9 mouse cellular contexts compared by ENCODE assay signal in genomic region chr7:16476600-16476989, GRCm38 (mm10). TPM values are rescaled to one million over a fixed set of nuclear protein-coding genes. Genes with fewer than 3 reads are reported as not detected.
A peak's percentile ranks its signal among the peaks of the same experiment; 100 is the strongest.
DNase-seq lines count a peak whose midpoint lies in the region; ATAC-seq and TF ChIP-seq lines count a peak whose summit lies in the region.
"Had no signal": no experiment of that assay in that cellular context is flagged by ENCODE, and none has a peak within 500 bp of the region (broad histone marks: within the 10 kb centered on the region; RNA-seq: fewer than 3 reads in every experiment).

No protein-coding gene starts in this region.

- no peak; the same call in 1 of the 2 replicates for ATAC-seq in liver, embryonic 15.5 days (ENCODE audit: insufficient read depth)

- peaks cover 71% of the 10 kb centered on the region for H3K27me3 ChIP-seq in liver, embryonic 15.5 days

- in situ Hi-C loops in ES-E14 (cut with MboI; ENCODE audit: low sequenced_read_pairs in 2 of 2, unreplicated experiment in 2 of 2): no loop called here

- peak overlapping the region; percentile 56 for H3K4me2 ChIP-seq in liver, embryonic 15.5 days

- DNase-seq in gastrocnemius, adult 2 months: no peak
- no peak for DNase-seq in gastrocnemius, postnatal 4 days (ENCODE audit: low spot score in 2 of 2)
- no peak for DNase-seq in ES-E14 (ENCODE audit: low read depth, low spot score)
- DNase-seq in heart, postnatal 4 days: peak; percentile 59
- no peak for DNase-seq in urinary bladder, postnatal 14 days (ENCODE audit: low spot score)
- no peak for DNase-seq in thymus, postnatal 10 days (ENCODE audit: low spot score in 2 of 2)
- DNase-seq in left cerebral cortex, postnatal 25 days (ENCODE audit: low spot score in 2 of 2): no peak

- no peak overlapping the region for H3K27ac ChIP-seq in gastrocnemius, adult 2 months
- H3K27ac ChIP-seq in ES-E14 (ENCODE audit: insufficient read depth, low read depth, low read length, poor library complexity, severe bottlenecking): no peak overlapping the region
- H3K27ac ChIP-seq in liver, embryonic 15.5 days (replicated peaks): no peak overlapping the region

- no peaks in the 10 kb centered on the region for H3K9me3 ChIP-seq in ES-E14 (ENCODE audit: control insufficient read depth, insufficient read depth, low read depth, low read length)
- H3K9me3 ChIP-seq in liver, embryonic 15.5 days (replicated peaks): no peaks in the 10 kb centered on the region

- H3K9ac ChIP-seq in ES-E14 (ENCODE audit: insufficient read depth, low read depth, low read length, poor library complexity, severe bottlenecking): 0 out of 2 replicates have a peak overlapping the region, but pooled peaks have one; percentile 25
- no peak overlapping the region for H3K9ac ChIP-seq in liver, embryonic 15.5 days

- TF ChIP-seq CTCF in gastrocnemius, adult 2 months (IDR thresholded peaks at IDR 0.05): no peak

- intact Hi-C loops in gastrocnemius, adult 2 months (cut with DNase I): loop anchor here (10.0 kb wide), 1 partner anchor 248 kb away; the partner anchor contains the start of gene Ceacam9
- intact Hi-C loops in left cerebral cortex, postnatal 25 days (cut with DNase I): no loop called here

- H3K36me3 ChIP-seq in ES-E14 (ENCODE audit: control insufficient read depth, insufficient read depth, low read length, poor library complexity, severe bottlenecking): no peaks in the 10 kb centered on the region
- H3K36me3 ChIP-seq in liver, embryonic 15.5 days (replicated peaks): no peaks in the 10 kb centered on the region

- H3K4me3 ChIP-seq in gastrocnemius, adult 2 months: peak overlapping the region; percentile 50
- peak overlapping the region; percentile 55 to 64 for H3K4me3 ChIP-seq in ES-E14 (ENCODE audit: insufficient read depth in 1 of 2, low read depth in 1 of 2, low read length in 2 of 2, poor library complexity in 1 of 2, severe bottlenecking in 1 of 2)
- H3K4me3 ChIP-seq in liver, embryonic 15.5 days (replicated peaks): peak overlapping the region; percentile 23

- H3K4me1 ChIP-seq in ES-E14 (ENCODE audit: control insufficient read depth in 2 of 2, insufficient read depth in 2 of 2, low read length in 2 of 2, poor library complexity in 1 of 2): peaks cover 2 to 9% of the 10 kb centered on the region in 2 experiments; a peak in 1 of 4 replicates
- peaks cover 24% of the 10 kb centered on the region for H3K4me1 ChIP-seq in liver, embryonic 15.5 days (replicated peaks)

- WGBS in liver, embryonic 15.5 days (ENCODE audit: insufficient replicate concordance): 3% methylated on average over 34 of the region's 34 CpGs

TF ChIP-seq in ES-E14, 5 proteins besides CTCF, POLR2A, EP300 and RAD21:
- no peak for TF ChIP-seq HCFC1 (IDR thresholded peaks at IDR 0.05; ENCODE audit: borderline replicate concordance, insufficient read depth, low read length)
- no peak for TF ChIP-seq MAFK (IDR thresholded peaks at IDR 0.05; ENCODE audit: insufficient read depth, low read depth, low read length)
- TF ChIP-seq ZNF384 (IDR thresholded peaks at IDR 0.05; ENCODE audit: low read depth, low read length): no peak
- TF ChIP-seq ZC3H11A (IDR thresholded peaks at IDR 0.05; ENCODE audit: borderline replicate concordance, low read depth, low read length): no peak
- TF ChIP-seq CHD2 (IDR thresholded peaks at IDR 0.05; ENCODE audit: low read depth, low read length): no peak

RNA-seq across cellular contexts. Expression of gene Npas1, which starts 0.9 kb away (rescaled TPM):
- not detected for total RNA-seq in gastrocnemius, adult 2 months (2021)
- not detected for total RNA-seq in gastrocnemius, postnatal 4 days (2021)
- total RNA-seq in ES-E14 (2012; rRNA removed): 0.22 and 0.48 TPM in 2 replicates
- not detected for total RNA-seq in heart, postnatal 4 days (2021)
- polyA plus RNA-seq in liver, embryonic 15.5 days (2015; fragmentation: Nextera tagmentation; extraction: Ambion mirVana): 0.12 and 0.17 TPM in 2 replicates
- total RNA-seq in left cerebral cortex, postnatal 25 days (2021): 10 to 100 TPM; 10.5 to 11.0 TPM
- total RNA-seq: common myeloid progenitor, adult 5-6 weeks had no signal

RNA-seq across cellular contexts. Expression of gene Tmem160, which starts 24.0 kb away (rescaled TPM):
- 10 to 100 TPM; 49.2 to 50.0 TPM for total RNA-seq in gastrocnemius, adult 2 months (2021)
- total RNA-seq in gastrocnemius, postnatal 4 days (2021): 10 to 100 TPM; 21.1 to 27.2 TPM
- total RNA-seq in ES-E14 (2012; rRNA removed): 82.7 and 117 TPM in 2 replicates
- 10 to 100 TPM; 70.3 to 77.9 TPM for total RNA-seq in heart, postnatal 4 days (2021)
- 28.8 and 30.4 TPM in 2 replicates for polyA plus RNA-seq in liver, embryonic 15.5 days (2015; fragmentation: Nextera tagmentation; extraction: Ambion mirVana)
- total RNA-seq in left cerebral cortex, postnatal 25 days (2021): 10 to 100 TPM; 66.5 to 80.1 TPM
